Mouse (Mus musculus) C2C12 (cell line): ENCODE measurements around the gene Zfp580.

Source experiments
- CEBPB ChIP-seq: IDR thresholded peaks from one replicate; pipeline ENCODE4 v1.6.1; 2011; ENCODE audit warnings: low read depth, mild to moderate bottlenecking, control low read depth, moderate library complexity
- CTCF ChIP-seq: IDR thresholded peaks from one replicate; pipeline ENCODE4 v1.5.1; 2011; ENCODE audit not compliant: control insufficient read depth, insufficient read depth, insufficient read length
- FOSL1 ChIP-seq: IDR thresholded peaks from one replicate; pipeline ENCODE4 v1.8.0; 2011; ENCODE audit warnings: mild to moderate bottlenecking, low read length; ENCODE audit not compliant: poor library complexity, insufficient read depth, severe bottlenecking
- MAX ChIP-seq: IDR thresholded peaks from one replicate; pipeline ENCODE4 v1.6.1; 2011; ENCODE audit warnings: mild to moderate bottlenecking, control low read depth
- MYOD1 ChIP-seq: IDR thresholded peaks from one replicate; pipeline ENCODE4 v1.6.1; 2011; ENCODE audit warnings: low read depth; ENCODE audit not compliant: control insufficient read depth, insufficient read length
- MYOG ChIP-seq: IDR thresholded peaks from one replicate; pipeline ENCODE4 v1.6.1; 2011; ENCODE audit not compliant: control insufficient read depth, insufficient read length; ENCODE audit errors: extremely low read depth
- USF1 ChIP-seq: IDR thresholded peaks from one replicate; pipeline ENCODE4 v1.6.1; 2011; ENCODE audit warnings: low read depth, mild to moderate bottlenecking, control low read depth, moderate library complexity

DNA sequence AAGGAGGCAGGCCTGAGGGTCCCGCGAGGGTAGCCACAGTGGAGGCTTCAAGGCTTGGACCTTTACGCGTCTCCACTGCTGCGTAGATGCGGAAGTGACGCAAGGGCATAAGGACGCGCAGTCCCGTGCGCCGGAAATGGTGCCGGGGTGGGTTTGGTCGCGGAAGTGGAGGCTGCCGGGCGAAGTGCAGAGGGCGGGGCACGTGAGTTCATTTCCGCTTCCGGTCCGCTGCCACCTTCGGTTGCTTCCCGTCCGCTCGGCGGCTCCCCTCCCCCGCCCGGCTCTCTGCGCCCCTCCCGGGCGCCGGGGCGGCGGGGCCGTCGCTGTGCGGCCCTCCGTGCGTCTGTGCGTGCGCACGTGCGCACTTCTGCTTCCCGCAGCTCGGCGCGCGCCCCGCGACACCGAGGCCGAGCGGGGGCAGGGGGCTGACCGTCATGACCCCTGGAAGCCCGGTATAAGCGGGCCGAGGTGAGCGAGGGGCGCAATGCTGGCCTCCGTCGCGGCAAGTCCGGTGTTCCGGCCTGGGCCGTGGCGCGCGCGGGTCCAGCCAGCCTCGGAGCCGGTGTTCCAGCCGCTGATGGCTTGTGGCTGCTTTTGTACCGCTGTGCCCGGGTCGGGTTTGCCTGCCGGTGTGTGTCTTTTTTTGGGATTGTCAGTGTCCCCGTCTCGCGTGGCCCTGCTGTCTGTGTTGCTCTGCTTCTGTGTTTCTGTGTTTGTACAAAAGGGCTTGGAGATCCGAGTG is 28.8 kb downstream of the Zfp580 start, which contains the start of gene Epn1:
- no peak for TF ChIP-seq CTCF
- peak; percentile 17 for TF ChIP-seq CEBPB
- TF ChIP-seq MAX: no peak
- TF ChIP-seq MYOG: no peak
- TF ChIP-seq MYOD1: no peak
- TF ChIP-seq USF1: no peak
- TF ChIP-seq FOSL1: no peak
